ENCODE assay signal across 15 mouse cellular contexts in the genomic region with DNA sequence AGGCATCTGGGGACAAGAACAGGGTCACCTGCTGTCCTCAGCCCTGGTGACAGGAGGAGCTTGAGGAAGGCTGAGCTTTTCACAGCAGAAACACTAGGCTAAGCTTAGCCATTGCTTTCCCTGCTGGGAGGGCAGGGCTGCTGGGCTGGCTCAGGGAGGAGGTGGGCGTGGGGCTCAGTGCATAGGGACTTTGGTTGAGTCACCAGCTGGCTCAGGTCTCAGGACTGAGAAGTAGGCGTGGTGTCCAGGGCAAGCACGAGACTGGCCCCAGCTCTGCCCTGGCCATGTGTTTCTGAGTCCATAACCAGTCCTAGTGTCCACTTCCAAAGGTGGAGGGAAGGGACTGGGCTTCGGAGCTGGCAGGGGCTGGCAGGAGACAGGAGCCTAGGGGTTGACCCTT. TPM values are rescaled to one million over a fixed set of nuclear protein-coding genes. Genes with fewer than 3 reads are reported as not detected.
A peak's percentile ranks its signal among the peaks of the same experiment; 100 is the strongest.
DNase-seq lines count a peak whose midpoint lies in the region; ATAC-seq and TF ChIP-seq lines count a peak whose summit lies in the region.
"Had no signal": no experiment of that assay in that cellular context is flagged by ENCODE, and none has a peak within 500 bp of the region (broad histone marks: within the 10 kb centered on the region; RNA-seq: fewer than 3 reads in every experiment).

No protein-coding gene starts in this region.

- H3K4me2 ChIP-seq in stomach, embryonic 15.5 days = no peak overlapping the region; the same call in 1 of the 2 replicates
- H3K4me2 ChIP-seq in hindbrain, embryonic 16.5 days (ENCODE audit: low read length) = no peak overlapping the region
- H3K4me2 ChIP-seq: limb, embryonic 12.5 days; neural tube, embryonic 12.5 days had no signal

- H3K9me3 ChIP-seq in heart, embryonic 10.5 days = no peaks in the 10 kb centered on the region
- no peaks in the 10 kb centered on the region for H3K9me3 ChIP-seq in stomach, embryonic 15.5 days
- no peaks in the 10 kb centered on the region for H3K9me3 ChIP-seq in hindbrain, embryonic 16.5 days (ENCODE audit: control insufficient read depth, low read length)
- H3K9me3 ChIP-seq: limb, embryonic 12.5 days; megakaryocyte, embryonic 14.5 days; neural tube, embryonic 12.5 days had no signal

- no peak for TF ChIP-seq POLR2A in heart, adult 2 months (IDR thresholded peaks at IDR 0.05; ENCODE audit: insufficient read depth, low read depth, low read length)

- TF ChIP-seq CTCF in heart, adult 2 months (IDR thresholded peaks at IDR 0.05) = no peak
- no peak for TF ChIP-seq CTCF in Patski (IDR thresholded peaks at IDR 0.05)

- H3K36me3 ChIP-seq in heart, adult 2 months (ENCODE audit: control insufficient read depth, insufficient read depth, low read length) = no peaks in the 10 kb centered on the region
- peaks cover 10% of the 10 kb centered on the region; the same call in 1 of the 2 replicates for H3K36me3 ChIP-seq in heart, embryonic 10.5 days
- H3K36me3 ChIP-seq in stomach, embryonic 15.5 days = no peaks in the 10 kb centered on the region
- peaks cover 21% of the 10 kb centered on the region for H3K36me3 ChIP-seq in hindbrain, embryonic 16.5 days (ENCODE audit: control insufficient read depth, insufficient read depth, low read length)

- peak; percentile 70 to 80 for DNase-seq in heart, adult 2 months
- no peak for DNase-seq in heart, embryonic 10.5 days (ENCODE audit: low spot score)
- DNase-seq in Patski (ENCODE audit: low read depth, low spot score) = no peak
- peak; percentile 59 to 83 for DNase-seq in gastrocnemius, postnatal 36 days
- DNase-seq in c-Kit-positive CD71-positive TER-119-positive erythroid progenitor cells, embryonic 14.5 days (ENCODE audit: low spot score) = no peak
- DNase-seq: cerebellum, postnatal 14 days; thymus, postnatal 14 days had no signal

- no peak overlapping the region for H3K9ac ChIP-seq in heart, adult 2 months (ENCODE audit: low read depth, low read length)
- no peak overlapping the region for H3K9ac ChIP-seq in stomach, embryonic 15.5 days
- H3K9ac ChIP-seq in hindbrain, embryonic 16.5 days (ENCODE audit: low read depth, low read length) = no peak overlapping the region
- H3K9ac ChIP-seq: limb, embryonic 12.5 days; neural tube, embryonic 12.5 days had no signal

- POLR2A ChIA-PET in Patski (lab: Charles Lee) = no interaction called here

- in situ Hi-C loops in Patski (cut with MboI; ENCODE audit: low pct_unique_long_range_greater_than_20kb) = no loop called here

- ATAC-seq in Patski = peak; percentile 46
- 0 out of 2 replicates have a peak, but pooled peaks have one; percentile 34 for ATAC-seq in stomach, embryonic 15.5 days (ENCODE audit: insufficient read depth, low FRiP score, low read depth)
- ATAC-seq in hindbrain, embryonic 16.5 days = no peak
- ATAC-seq in megakaryocyte progenitor cell, adult 5-6 weeks (replicated peaks; ENCODE audit: poor library complexity) = no peak
- ATAC-seq: activated CD4-positive, CD25-positive, alpha-beta regulatory T cell, adult 4 months had no signal

- CTCF ChIA-PET in Patski (lab: Charles Lee) = interaction anchor here (0.9 to 1.3 kb wide), 5 partner anchors 10 to 29 kb away, joined by 3 to 5 read pairs (median 3); no protein-coding TSS in a partner anchor

- H3K79me2 ChIP-seq in heart, adult 2 months (replicated peaks; ENCODE audit: control insufficient read depth, insufficient read depth, low read length) = no peaks in the 10 kb centered on the region

- intact Hi-C loops in heart, adult 2 months (cut with DNase I) = no loop called here
- intact Hi-C loops in gastrocnemius, postnatal 36 days (cut with DNase I) = no loop called here

- H3K4me1 ChIP-seq in heart, adult 2 months (ENCODE audit: control insufficient read depth, insufficient read depth, low read length) = peaks cover 3% of the 10 kb centered on the region
- H3K4me1 ChIP-seq in heart, embryonic 10.5 days = peaks cover 15% of the 10 kb centered on the region
- H3K4me1 ChIP-seq in stomach, embryonic 15.5 days = 0 out of 2 replicates have a peak, but pooled peaks cover 12% of the 10 kb centered on the region
- no peaks in the 10 kb centered on the region; the same call in 1 of the 2 replicates for H3K4me1 ChIP-seq in hindbrain, embryonic 16.5 days (ENCODE audit: control insufficient read depth, insufficient read depth, low read depth, low read length)

- no peak overlapping the region for H3K4me3 ChIP-seq in heart, adult 2 months
- H3K4me3 ChIP-seq in heart, embryonic 10.5 days = no peak overlapping the region
- no peak overlapping the region for H3K4me3 ChIP-seq in stomach, embryonic 15.5 days (replicated peaks)
- no peak overlapping the region for H3K4me3 ChIP-seq in hindbrain, embryonic 16.5 days (ENCODE audit: low read length)
- H3K4me3 ChIP-seq: layer of hippocampus, adult 2 months; limb, embryonic 12.5 days; megakaryocyte, embryonic 14.5 days; neural tube, embryonic 12.5 days had no signal

- WGBS in heart, adult 2 months = 61% methylated on average over 4 of the region's 4 CpGs
- 74% methylated on average over 4 of the region's 4 CpGs for WGBS in heart, embryonic 10.5 days
- WGBS in stomach, embryonic 15.5 days = 63% methylated on average over 4 of the region's 4 CpGs
- 80% methylated on average over 4 of the region's 4 CpGs for WGBS in hindbrain, embryonic 16.5 days

- no peaks in the 10 kb centered on the region for H3K27me3 ChIP-seq in heart, adult 2 months (ENCODE audit: control insufficient read depth, insufficient read depth, low read length)
- H3K27me3 ChIP-seq in heart, embryonic 10.5 days (ENCODE audit: insufficient read depth, poor library complexity, severe bottlenecking) = no peaks in the 10 kb centered on the region
- H3K27me3 ChIP-seq in Patski = no peaks in the 10 kb centered on the region
- H3K27me3 ChIP-seq in stomach, embryonic 15.5 days (replicated peaks) = no peaks in the 10 kb centered on the region
- no peaks in the 10 kb centered on the region for H3K27me3 ChIP-seq in hindbrain, embryonic 16.5 days (replicated peaks; ENCODE audit: control insufficient read depth, insufficient read depth, low read length)
- H3K27me3 ChIP-seq: limb, embryonic 12.5 days; neural tube, embryonic 12.5 days had no signal

- H3K27ac ChIP-seq in heart, adult 2 months = no peak overlapping the region
- no peak overlapping the region for H3K27ac ChIP-seq in heart, embryonic 10.5 days
- H3K27ac ChIP-seq in stomach, embryonic 15.5 days = no peak overlapping the region
- H3K27ac ChIP-seq in hindbrain, embryonic 16.5 days (ENCODE audit: low read depth, low read length) = no peak overlapping the region
- H3K27ac ChIP-seq: layer of hippocampus, adult 2 months; limb, embryonic 12.5 days; neural tube, embryonic 12.5 days had no signal

- TF ChIP-seq EP300 in heart, adult 2 months (IDR thresholded peaks at IDR 0.05; ENCODE audit: insufficient read depth, low read depth, low read length) = no peak

RNA-seq across cellular contexts. Expression of a gene that starts 12.6 kb away (rescaled TPM):
- 10 to 100 TPM; 24.4 to 30.9 TPM for total RNA-seq in heart, adult 2 months (2021)
- 22.0 and 26.7 TPM in 2 replicates for polyA plus RNA-seq in heart, adult 2 months (2012; rRNA removed)
- 63.6 and 68.2 TPM in 2 replicates for polyA plus RNA-seq in heart, embryonic 10.5 days (2016; fragmentation: Nextera tagmentation; extraction: Ambion mirVana)
- 135 TPM for polyA plus RNA-seq in Patski (2021)
- total RNA-seq in gastrocnemius, postnatal 36 days (2021) = 10 to 100 TPM; 35.6 to 42.3 TPM
- 54.4 TPM in 2 replicates for polyA plus RNA-seq in stomach, embryonic 15.5 days (2015; fragmentation: Nextera tagmentation; extraction: Ambion mirVana)
- 36.1 and 40.4 TPM in 2 replicates for polyA plus RNA-seq in hindbrain, embryonic 16.5 days (2015; fragmentation: Nextera tagmentation; extraction: Ambion mirVana)
- total RNA-seq in megakaryocyte progenitor cell, adult 5-6 weeks (2015) = 66.0 and 71.4 TPM in 2 replicates
- 20.7 and 26.0 TPM in 2 replicates for total RNA-seq in megakaryocyte progenitor cell, adult 5-6 weeks (2017)

RNA-seq across cellular contexts. Expression of a gene that starts 25.4 kb away (rescaled TPM):
- 10 to 100 TPM; 13.8 to 17.4 TPM for total RNA-seq in heart, adult 2 months (2021)
- polyA plus RNA-seq in heart, adult 2 months (2012; rRNA removed) = 9.9 and 13.1 TPM in 2 replicates
- polyA plus RNA-seq in heart, embryonic 10.5 days (2016; fragmentation: Nextera tagmentation; extraction: Ambion mirVana) = 45.8 and 70.0 TPM in 2 replicates
- polyA plus RNA-seq in Patski (2021) = 46.7 TPM
- 10 to 100 TPM; 22.1 to 22.6 TPM for total RNA-seq in gastrocnemius, postnatal 36 days (2021)
- polyA plus RNA-seq in stomach, embryonic 15.5 days (2015; fragmentation: Nextera tagmentation; extraction: Ambion mirVana) = 47.4 and 49.9 TPM in 2 replicates
- polyA plus RNA-seq in hindbrain, embryonic 16.5 days (2015; fragmentation: Nextera tagmentation; extraction: Ambion mirVana) = 63.6 and 68.1 TPM in 2 replicates
- 38.7 and 47.6 TPM in 2 replicates for total RNA-seq in megakaryocyte progenitor cell, adult 5-6 weeks (2015)
- total RNA-seq in megakaryocyte progenitor cell, adult 5-6 weeks (2017) = 19.9 and 25.2 TPM in 2 replicates

RNA-seq across cellular contexts. Expression of a gene that starts 33.6 kb away (rescaled TPM):
- total RNA-seq in heart, adult 2 months (2021) = 100 to 1,000 TPM; 174 to 176 TPM
- polyA plus RNA-seq in heart, adult 2 months (2012; rRNA removed) = 425 and 497 TPM in 2 replicates
- polyA plus RNA-seq in heart, embryonic 10.5 days (2016; fragmentation: Nextera tagmentation; extraction: Ambion mirVana) = 427 and 466 TPM in 2 replicates
- 2,052 TPM for polyA plus RNA-seq in Patski (2021)
- total RNA-seq in gastrocnemius, postnatal 36 days (2021) = 100 to 1,000 TPM; 188 to 289 TPM
- 1,300 and 1,476 TPM in 2 replicates for polyA plus RNA-seq in stomach, embryonic 15.5 days (2015; fragmentation: Nextera tagmentation; extraction: Ambion mirVana)
- 105 and 169 TPM in 2 replicates for polyA plus RNA-seq in hindbrain, embryonic 16.5 days (2015; fragmentation: Nextera tagmentation; extraction: Ambion mirVana)
- 480 and 550 TPM in 2 replicates for total RNA-seq in megakaryocyte progenitor cell, adult 5-6 weeks (2015)
- total RNA-seq in megakaryocyte progenitor cell, adult 5-6 weeks (2017) = 648 and 851 TPM in 2 replicates

RNA-seq across cellular contexts. Expression of a gene that starts 46.4 kb away (rescaled TPM):
- under 1 TPM; 0.81 to 0.86 TPM for total RNA-seq in heart, adult 2 months (2021)
- polyA plus RNA-seq in heart, adult 2 months (2012; rRNA removed) = 2.0 and 2.9 TPM in 2 replicates
- 26.5 and 35.7 TPM in 2 replicates for polyA plus RNA-seq in heart, embryonic 10.5 days (2016; fragmentation: Nextera tagmentation; extraction: Ambion mirVana)
- 10.6 TPM for polyA plus RNA-seq in Patski (2021)
- 1 to 10 TPM; 1.9 to 2.0 TPM for total RNA-seq in gastrocnemius, postnatal 36 days (2021)
- polyA plus RNA-seq in stomach, embryonic 15.5 days (2015; fragmentation: Nextera tagmentation; extraction: Ambion mirVana) = 11.8 and 12.8 TPM in 2 replicates
- 94.7 and 96.9 TPM in 2 replicates for polyA plus RNA-seq in hindbrain, embryonic 16.5 days (2015; fragmentation: Nextera tagmentation; extraction: Ambion mirVana)
- total RNA-seq in megakaryocyte progenitor cell, adult 5-6 weeks (2015) = 9.5 and 12.8 TPM in 2 replicates
- total RNA-seq in megakaryocyte progenitor cell, adult 5-6 weeks (2017) = 5.0 and 8.8 TPM in 2 replicates

Comparison
In these comparisons a context has a peak if more than half of its experiments do, and no peak if none do; other contexts are left out.
1. DNase-seq: peak in heart, adult 2 months (2 of 2) and gastrocnemius, postnatal 36 days (2 of 2); none in heart, embryonic 10.5 days (single experiment), Patski (single experiment) and c-Kit-positive CD71-positive TER-119-positive erythroid progenitor cells, embryonic 14.5 days (single experiment).
2. ATAC-seq: peak in Patski (single experiment) and stomach, embryonic 15.5 days (single experiment); none in hindbrain, embryonic 16.5 days (single experiment) and megakaryocyte progenitor cell, adult 5-6 weeks (single experiment).